Mouse (Mus musculus): ENCODE data around the gene Kdm4d.

- TF ChIP-seq CTCF (IDR thresholded peaks at IDR 0.05): no peak
- no peak for TF ChIP-seq EP300 (IDR thresholded peaks at IDR 0.05)
These were observed 17.0 kb upstream of the Kdm4d start for GRCm38 (mm10) chr9:14517296-14517695.
